Mouse (Mus musculus): Measurements from ENCODE around the gene Gltpd2.

Gene Gltpd2

GRCm38 (mm10) chr11:70566586-70566985 is 47.6 kb downstream of the Gltpd2 start:
- no peak for DNase-seq

Data from layer of hippocampus, adult 9-11 months (tissue).